Mouse (Mus musculus) heart, adult 2 months (tissue): Measurements from ENCODE around the gene Fitm1.

Experiments used
- CTCF ChIP-seq: fragments of 200-600 bp; IDR thresholded peaks from 2 replicates; pipeline ENCODE4 v1.8.1; 2022; ENCODE audit warnings: antibody characterized with exemption, mild to moderate bottlenecking, moderate library complexity
- EP300 ChIP-seq: fragments of 200-500 bp; IDR thresholded peaks from 2 replicates; pipeline ENCODE4 v1.6.1; 2011; ENCODE audit warnings: low read depth, low read length, control low read depth; ENCODE audit not compliant: insufficient read depth
- POLR2A ChIP-seq: fragments of 200-500 bp; IDR thresholded peaks from 2 replicates; pipeline ENCODE4 v1.6.1; 2011; ENCODE audit warnings: mild to moderate bottlenecking, low read depth, low read length, control low read depth; ENCODE audit not compliant: insufficient read depth

DNA sequence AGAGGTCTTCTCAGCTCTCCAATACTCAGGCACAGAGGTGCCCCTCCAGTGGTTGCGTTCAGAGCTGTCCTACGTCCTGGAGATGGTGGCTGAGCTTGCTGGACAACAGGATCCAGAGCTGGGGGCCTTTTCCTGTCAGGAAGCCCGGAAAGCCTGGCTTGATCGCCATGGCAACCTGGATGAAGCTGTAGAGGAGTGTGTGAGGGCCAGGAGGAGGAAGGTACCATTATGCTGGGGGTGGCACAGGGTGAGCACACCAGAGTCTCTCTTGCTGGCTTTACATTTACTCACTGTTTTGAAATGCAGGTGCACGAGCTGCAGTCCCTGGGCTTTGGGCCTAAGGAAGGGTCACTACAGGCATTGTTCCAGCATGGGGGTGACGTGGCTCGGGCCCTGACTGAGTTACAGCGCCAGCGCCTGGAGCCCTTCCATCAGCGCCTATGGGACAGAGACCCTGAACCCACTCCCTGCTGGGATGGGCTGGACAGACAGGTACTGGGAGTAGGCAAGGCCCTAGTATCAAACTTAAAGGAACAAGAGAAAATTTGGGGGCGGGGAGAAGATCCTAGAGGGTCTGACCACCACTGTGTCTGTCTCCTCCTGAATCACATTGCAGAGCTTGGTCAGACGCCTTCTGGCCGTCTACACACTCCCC is 20.7 kb downstream of the Fitm1 start:
- no peak for TF ChIP-seq CTCF
- no peak for TF ChIP-seq POLR2A
- no peak for TF ChIP-seq EP300
